Mouse (Mus musculus): ENCODE measurements around the gene Vmn1r228. TPM values are rescaled to one million over a fixed set of nuclear protein-coding genes. Genes with fewer than 3 reads are reported as not detected.

Vmn1r228 gene
- not detected in 2 replicates for polyA plus RNA-seq (2016; fragmentation: Nextera tagmentation; extraction: Ambion mirVana)

- Histone ChIP-seq H3K4me3 (no peak within 1 kb of the TSS), H3K36me3 (no peaks in the 10 kb centered on the region), H3K27ac (replicated peaks) (no peak within 1 kb of the TSS), H3K27me3 (ENCODE audit: low read depth, poor library complexity, severe bottlenecking) (no peaks in the 10 kb centered on the region), H3K4me1 (no peaks in the 10 kb centered on the region), H3K9me3 (replicated peaks) (peaks cover 57% of the 10 kb centered on the region)
- no peak for DNase-seq (ENCODE audit: low spot score)
These were observed at the start of gene Vmn1r228 for GRCm38 (mm10) chr17:20786057-20786456. Gene Vmn1r228 (minus strand): TSS chr17:20786157.

DNA sequence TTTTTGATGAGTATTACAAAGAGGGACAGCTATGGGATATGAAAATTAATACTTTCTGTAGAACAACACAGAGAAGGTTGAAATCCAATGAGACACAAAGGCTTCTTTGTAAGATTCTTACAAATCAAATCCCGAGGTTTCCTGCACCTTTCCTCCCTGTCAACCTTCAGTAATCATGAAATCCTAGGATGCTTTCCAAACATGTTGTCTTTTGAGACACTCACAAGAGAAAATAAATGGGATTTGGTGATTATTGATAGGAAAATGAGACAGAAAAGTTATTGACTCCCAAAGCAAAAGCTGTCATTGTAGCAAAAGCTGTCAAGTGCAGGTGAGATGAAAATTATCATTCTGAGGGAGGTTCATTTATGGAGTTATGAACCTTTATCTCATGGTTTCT lies 25.3 kb upstream of the Vmn1r228 start, which contains the start of gene Vmn1r229:
Gene Vmn1r229, plus strand, starts transcription at position 301 of the 400 bp plus-strand sequence.
- H3K4me1 ChIP-seq, result no peaks in the 10 kb centered on the region
- H3K36me3 ChIP-seq, result no peaks in the 10 kb centered on the region
- no peak within 1 kb of the TSS for H3K4me3 ChIP-seq
- no peak for DNase-seq (ENCODE audit: low spot score)
- 69% methylated on average over 1 of the region's 1 CpGs for WGBS
- peaks cover 18% of the 10 kb centered on the region; the same call in 1 of the 2 replicates for H3K9me3 ChIP-seq (replicated peaks)
- no peak within 1 kb of the TSS for H3K27ac ChIP-seq (replicated peaks)
- no peaks in the 10 kb centered on the region for H3K27me3 ChIP-seq (ENCODE audit: low read depth, poor library complexity, severe bottlenecking)

DNA sequence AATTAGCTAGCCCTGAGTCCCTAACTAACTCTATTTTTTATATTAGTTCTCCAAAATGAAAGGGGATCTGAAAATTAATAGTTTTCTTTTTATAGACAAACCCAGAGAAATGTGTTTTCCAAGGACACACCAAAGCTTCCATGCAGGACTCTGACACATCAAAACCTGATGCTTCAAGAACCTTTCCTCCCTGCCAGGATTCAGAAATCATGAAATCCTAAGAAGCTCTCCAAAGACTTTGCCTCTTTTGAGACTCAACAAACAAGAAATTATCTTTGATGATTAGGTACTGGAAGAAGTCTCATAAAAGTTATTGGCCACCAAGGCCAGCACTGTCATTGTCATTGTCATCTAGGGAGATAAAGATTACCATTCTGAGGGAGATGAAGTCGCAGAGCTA lies 56.4 kb downstream of the Vmn1r228 start, which contains the start of gene Vmn1r227:
Gene Vmn1r227, plus strand, starts transcription at position 301 of the 400 bp plus-strand sequence.
- Histone ChIP-seq H3K4me1 (no peaks in the 10 kb centered on the region), H3K27ac (replicated peaks) (no peak within 1 kb of the TSS), H3K9me3 (replicated peaks) (peaks cover 21% of the 10 kb centered on the region), H3K27me3 (ENCODE audit: low read depth, poor library complexity, severe bottlenecking) (no peaks in the 10 kb centered on the region), H3K4me3 (no peak within 1 kb of the TSS), H3K36me3 (no peaks in the 10 kb centered on the region)
- WGBS, result 46% methylated on average over 1 of the region's 1 CpGs
- no peak for DNase-seq (ENCODE audit: low spot score)

Other genes starting within 250 kb of the Vmn1r228 start
- gene Vmn2r109, start 221.4 kb downstream of the Vmn1r228 start, polyA plus RNA-seq (2016; fragmentation: Nextera tagmentation; extraction: Ambion mirVana), result not detected in 2 replicates
- gene Vmn2r110, start 189.7 kb downstream of the Vmn1r228 start, polyA plus RNA-seq (2016; fragmentation: Nextera tagmentation; extraction: Ambion mirVana), result 0.04 TPM in 1 of 2 replicates, not detected in the other
- gene Fpr-rs3, start 161.3 kb downstream of the Vmn1r228 start, polyA plus RNA-seq (2016; fragmentation: Nextera tagmentation; extraction: Ambion mirVana), result not detected in 2 replicates
- not detected in 2 replicates for gene Vmn1r226, start 103.3 kb downstream of the Vmn1r228 start, polyA plus RNA-seq (2016; fragmentation: Nextera tagmentation; extraction: Ambion mirVana)
- not detected in 2 replicates for gene Vmn1r227, start 56.3 kb downstream of the Vmn1r228 start, polyA plus RNA-seq (2016; fragmentation: Nextera tagmentation; extraction: Ambion mirVana)
- gene Vmn1r229, start 25.4 kb upstream of the Vmn1r228 start, polyA plus RNA-seq (2016; fragmentation: Nextera tagmentation; extraction: Ambion mirVana), result not detected in 2 replicates
- not detected in 2 replicates for gene Vmn1r230, start 54.3 kb upstream of the Vmn1r228 start, polyA plus RNA-seq (2016; fragmentation: Nextera tagmentation; extraction: Ambion mirVana)
- not detected in 2 replicates for gene Vmn1r231, start 118.9 kb upstream of the Vmn1r228 start, polyA plus RNA-seq (2016; fragmentation: Nextera tagmentation; extraction: Ambion mirVana)
- gene Vmn1r232, start 133.6 kb upstream of the Vmn1r228 start, polyA plus RNA-seq (2016; fragmentation: Nextera tagmentation; extraction: Ambion mirVana), result not detected in 2 replicates
- 509 and 575 TPM in 2 replicates for gene Ppp2r1a, start 159.2 kb upstream of the Vmn1r228 start, polyA plus RNA-seq (2016; fragmentation: Nextera tagmentation; extraction: Ambion mirVana)
- gene Vmn1r233, start 210.3 kb upstream of the Vmn1r228 start, polyA plus RNA-seq (2016; fragmentation: Nextera tagmentation; extraction: Ambion mirVana), result not detected in 2 replicates
- 15.4 and 17.9 TPM in 2 replicates for gene Zfp160, start 222.7 kb upstream of the Vmn1r228 start, polyA plus RNA-seq (2016; fragmentation: Nextera tagmentation; extraction: Ambion mirVana)

Data from midbrain, embryonic 10.5 days (tissue).